Mouse (Mus musculus) MEL (cell line): ENCODE results near the gene Arhgap45. TPM values are rescaled to one million over a fixed set of nuclear protein-coding genes. Genes with fewer than 3 reads are reported as not detected.
A peak's percentile ranks its signal among the peaks of the same experiment; 100 is the strongest.

Experiments used
- DNase-seq: peaks from one replicate; pipeline ENCODE4 v3.0.0; 2011; ENCODE audit warnings: low read depth, low spot score
- H3K27ac ChIP-seq: 2 replicates; pipeline ENCODE4 v1.5.1; 2012; ENCODE audit warnings: low read depth, mild to moderate bottlenecking, control low read depth, low read length, moderate library complexity; ENCODE audit not compliant: control insufficient read depth
- H3K27me3 ChIP-seq, 2 experiments: fragments of 150-350 bp in 1 of 2; sonication (generic) in 1 of 2; 2 replicates each; pipeline ENCODE4 v1.6.1; 2012; ENCODE audit warnings: low read length in 2 of 2, mild to moderate bottlenecking in 2 of 2, improper control_type of control experiment in 1 of 2, moderate library complexity in 1 of 2; ENCODE audit not compliant: insufficient read depth in 2 of 2, control insufficient read depth in 1 of 2
- H3K36me3 ChIP-seq, 2 experiments: 2 replicates each; pipeline ENCODE4 v1.6.1; 2012 to 2014; ENCODE audit warnings: low read length in 2 of 2, improper control_type of control experiment in 1 of 2, inconsistent platforms in 1 of 2, mild to moderate bottlenecking in 1 of 2; ENCODE audit not compliant: insufficient read depth in 2 of 2, control insufficient read depth in 1 of 2
- H3K4me1 ChIP-seq, 2 experiments: fragments of 150-350 bp in 1 of 2; sonication (generic) in 1 of 2; 2 replicates each; pipeline ENCODE4 v1.6.1; 2012; ENCODE audit warnings: low read length in 2 of 2, improper control_type of control experiment in 1 of 2, mild to moderate bottlenecking in 1 of 2; ENCODE audit not compliant: insufficient read depth in 2 of 2, control insufficient read depth in 1 of 2
- H3K4me3 ChIP-seq, 2 experiments: fragments of 150-350 bp in 1 of 2; sonication (generic) in 1 of 2; 2 replicates each; pipeline ENCODE4 v1.5.1; 2012; ENCODE audit warnings: low read depth in 2 of 2, low read length in 2 of 2, mild to moderate bottlenecking in 2 of 2, moderate library complexity in 2 of 2, control low read depth in 1 of 2, improper control_type of control experiment in 1 of 2; ENCODE audit not compliant: control insufficient read depth in 1 of 2, insufficient read depth in 1 of 2
- H3K79me2 ChIP-seq: 2 replicates; pipeline ENCODE4 v1.6.1; 2012; ENCODE audit warnings: mild to moderate bottlenecking, low read length, moderate library complexity; ENCODE audit not compliant: control insufficient read depth, poor library complexity, insufficient read depth
- H3K9ac ChIP-seq: 2 replicates; pipeline ENCODE4 v1.6.1; 2012; ENCODE audit warnings: low read depth, mild to moderate bottlenecking, control low read depth, low read length, moderate library complexity; ENCODE audit not compliant: control insufficient read depth, poor library complexity, severe bottlenecking
- H3K9me3 ChIP-seq: fragments of 150-350 bp; sonication (generic); replicated peaks from 2 replicates; pipeline ENCODE4 v1.6.1; 2012; ENCODE audit warnings: mild to moderate bottlenecking, low read length, improper control_type of control experiment, moderate library complexity; ENCODE audit not compliant: insufficient read depth
- BHLHE40 ChIP-seq: IDR thresholded peaks from 2 replicates; pipeline ENCODE4 v1.6.1; 2012; ENCODE audit warnings: low read depth, mild to moderate bottlenecking, inconsistent platforms, low read length, improper control_type of control experiment, borderline replicate concordance
- CHD1 ChIP-seq: IDR thresholded peaks from 2 replicates; pipeline ENCODE4 v1.6.1; 2012; ENCODE audit warnings: low read depth, mild to moderate bottlenecking, inconsistent platforms, low read length, improper control_type of control experiment
- CHD2 ChIP-seq: IDR thresholded peaks from 2 replicates; pipeline ENCODE4 v1.6.1; 2011; ENCODE audit warnings: low read length, improper control_type of control experiment
- CTCF ChIP-seq, 3 experiments: IDR thresholded peaks in 2 of 3; conservative IDR thresholded peaks in 1 of 3; 2 replicates each; pipeline ENCODE4 v1.5.1; 2011 to 2012; ENCODE audit warnings: low read length in 3 of 3, low read depth in 2 of 3, mild to moderate bottlenecking in 2 of 3, improper control_type of control experiment in 1 of 3, inconsistent platforms in 1 of 3, mixed read lengths in 1 of 3, moderate library complexity in 1 of 3; ENCODE audit not compliant: control insufficient read depth in 1 of 3, insufficient read depth in 1 of 3, poor library complexity in 1 of 3, severe bottlenecking in 1 of 3
- E2F4 ChIP-seq: IDR thresholded peaks from 2 replicates; pipeline ENCODE4 v1.6.1; 2011; ENCODE audit warnings: low read depth, low read length, improper control_type of control experiment, borderline replicate concordance
- ELF1 ChIP-seq: IDR thresholded peaks from 2 replicates; pipeline ENCODE4 v1.6.1; 2014; ENCODE audit warnings: low read depth, mild to moderate bottlenecking, inconsistent platforms, low read length, improper control_type of control experiment, moderate library complexity
- EP300 ChIP-seq, 2 experiments: IDR thresholded peaks; 2 replicates each; pipeline ENCODE4 v1.6.1; 2011; ENCODE audit warnings: improper control_type of control experiment in 2 of 2, low read length in 2 of 2, low read depth in 1 of 2, mild to moderate bottlenecking in 1 of 2
- ETS1 ChIP-seq: IDR thresholded peaks from 2 replicates; pipeline ENCODE4 v1.6.1; 2012; ENCODE audit warnings: low read depth, mild to moderate bottlenecking, inconsistent platforms, low read length, improper control_type of control experiment, moderate library complexity
- GABPA ChIP-seq: IDR thresholded peaks from 2 replicates; pipeline ENCODE4 v1.6.1; 2012; ENCODE audit warnings: low read depth, mild to moderate bottlenecking, inconsistent platforms, low read length, improper control_type of control experiment, moderate library complexity
- GATA1 ChIP-seq: IDR thresholded peaks from 2 replicates; pipeline ENCODE4 v1.6.1; 2011; ENCODE audit warnings: low read depth, low read length, improper control_type of control experiment
- HCFC1 ChIP-seq: IDR thresholded peaks from 2 replicates; pipeline ENCODE4 v1.6.1; 2012; ENCODE audit warnings: low read depth, mild to moderate bottlenecking, inconsistent platforms, low read length, improper control_type of control experiment, moderate library complexity
- JUND ChIP-seq: IDR thresholded peaks from 2 replicates; pipeline ENCODE4 v1.6.1; 2011; ENCODE audit warnings: low read depth, mild to moderate bottlenecking, improper control_type of control experiment, low read length
- KAT2A ChIP-seq: conservative IDR thresholded peaks from 2 replicates; pipeline ENCODE4 v1.6.1; 2012; ENCODE audit warnings: low read depth, low read length, improper control_type of control experiment, inconsistent platforms
- MAFK ChIP-seq: IDR thresholded peaks from 2 replicates; pipeline ENCODE4 v1.6.1; 2011; ENCODE audit warnings: low read depth, mild to moderate bottlenecking, low read length, improper control_type of control experiment, borderline replicate concordance
- MAX ChIP-seq: IDR thresholded peaks from 2 replicates; pipeline ENCODE4 v1.6.1; 2011; ENCODE audit warnings: low read length, improper control_type of control experiment
- MAZ ChIP-seq: IDR thresholded peaks from 2 replicates; pipeline ENCODE4 v1.6.1; 2012; ENCODE audit warnings: low read depth, mild to moderate bottlenecking, inconsistent platforms, low read length, improper control_type of control experiment
- MEF2A ChIP-seq: IDR thresholded peaks from 2 replicates; pipeline ENCODE4 v1.6.1; 2014; ENCODE audit warnings: low read depth, mild to moderate bottlenecking, inconsistent platforms, low read length, improper control_type of control experiment; ENCODE audit not compliant: poor library complexity, insufficient replicate concordance, severe bottlenecking; ENCODE audit errors: extremely low read depth
- MXI1 ChIP-seq: IDR thresholded peaks from 2 replicates; pipeline ENCODE4 v1.6.1; 2011; ENCODE audit warnings: mild to moderate bottlenecking, low read depth, low read length, improper control_type of control experiment
- MYB ChIP-seq: IDR thresholded peaks from 2 replicates; pipeline ENCODE4 v1.6.1; 2011; ENCODE audit warnings: mild to moderate bottlenecking, low read depth, low read length, improper control_type of control experiment
- MYC ChIP-seq: IDR thresholded peaks from 2 replicates; pipeline ENCODE4 v1.6.1; 2011; ENCODE audit warnings: low read depth, mild to moderate bottlenecking, low read length, improper control_type of control experiment, moderate library complexity
- NELFE ChIP-seq: IDR thresholded peaks from 2 replicates; pipeline ENCODE4 v1.6.1; 2011; ENCODE audit warnings: low read depth, low read length, improper control_type of control experiment
- NRF1 ChIP-seq: IDR thresholded peaks from 2 replicates; pipeline ENCODE4 v1.6.1; 2014; ENCODE audit warnings: low read depth, mild to moderate bottlenecking, inconsistent platforms, low read length, improper control_type of control experiment, moderate library complexity; ENCODE audit not compliant: poor library complexity, insufficient read depth, severe bottlenecking
- POLR2A ChIP-seq, 2 experiments: IDR thresholded peaks; 2 replicates each; pipeline ENCODE4 v1.6.1; 2011 to 2012; ENCODE audit warnings: low read length in 2 of 2, mild to moderate bottlenecking in 2 of 2, control low read depth in 1 of 2, improper control_type of control experiment in 1 of 2, low read depth in 1 of 2, moderate library complexity in 1 of 2; ENCODE audit not compliant: control insufficient read depth in 1 of 2, insufficient read depth in 1 of 2, poor library complexity in 1 of 2
- POLR2AphosphoS2 ChIP-seq: IDR thresholded peaks from 2 replicates; pipeline ENCODE4 v1.6.1; 2011; ENCODE audit warnings: low read length, improper control_type of control experiment
- POLR2AphosphoS5 ChIP-seq: IDR thresholded peaks from 2 replicates; pipeline ENCODE4 v1.6.1; 2012; ENCODE audit warnings: low read depth, borderline replicate concordance, mild to moderate bottlenecking, inconsistent platforms, low read length, moderate library complexity, mixed read lengths
- RAD21 ChIP-seq: IDR thresholded peaks from 2 replicates; pipeline ENCODE4 v1.6.1; 2011; ENCODE audit warnings: mild to moderate bottlenecking, low read depth, low read length, improper control_type of control experiment
- RCOR1 ChIP-seq: IDR thresholded peaks from 2 replicates; pipeline ENCODE4 v1.6.1; 2012; ENCODE audit warnings: low read depth, mild to moderate bottlenecking, inconsistent platforms, low read length, improper control_type of control experiment
- SIN3A ChIP-seq: IDR thresholded peaks from 2 replicates; pipeline ENCODE4 v1.6.1; 2012; ENCODE audit warnings: low read length, improper control_type of control experiment, inconsistent platforms
- SMC3 ChIP-seq: IDR thresholded peaks from 2 replicates; pipeline ENCODE4 v1.6.1; 2011; ENCODE audit warnings: low read depth, low read length, improper control_type of control experiment
- TAL1 ChIP-seq: IDR thresholded peaks from 2 replicates; pipeline ENCODE4 v1.6.1; 2012; ENCODE audit warnings: mild to moderate bottlenecking, inconsistent platforms, low read length, moderate library complexity, mixed read lengths
- TBP ChIP-seq: IDR thresholded peaks from 2 replicates; pipeline ENCODE4 v1.8.0; 2011; ENCODE audit warnings: low read depth, low read length, improper control_type of control experiment
- UBTF ChIP-seq: IDR thresholded peaks from 2 replicates; pipeline ENCODE4 v1.6.1; 2012; ENCODE audit warnings: low read depth, mild to moderate bottlenecking, inconsistent platforms, low read length, improper control_type of control experiment, moderate library complexity, borderline replicate concordance; ENCODE audit not compliant: insufficient read depth
- USF1 ChIP-seq: IDR thresholded peaks from 2 replicates; pipeline ENCODE4 v1.6.1; 2014; ENCODE audit warnings: low read depth, mild to moderate bottlenecking, inconsistent platforms, low read length, improper control_type of control experiment, moderate library complexity
- USF2 ChIP-seq, 2 experiments: IDR thresholded peaks; 2 replicates each; pipeline ENCODE4 v1.6.1; 2011 to 2012; ENCODE audit warnings: improper control_type of control experiment in 2 of 2, low read length in 2 of 2, borderline replicate concordance in 1 of 2, inconsistent platforms in 1 of 2, low read depth in 1 of 2, mild to moderate bottlenecking in 1 of 2; ENCODE audit not compliant: insufficient read depth in 1 of 2
- ZC3H11A ChIP-seq: IDR thresholded peaks from 2 replicates; pipeline ENCODE4 v1.6.1; 2012; ENCODE audit warnings: low read depth, mild to moderate bottlenecking, inconsistent platforms, low read length, improper control_type of control experiment
- ZMIZ1 ChIP-seq: IDR thresholded peaks from 2 replicates; pipeline ENCODE4 v1.6.1; 2012; ENCODE audit warnings: low read depth, mild to moderate bottlenecking, inconsistent platforms, low read length, improper control_type of control experiment, moderate library complexity
- ZNF384 ChIP-seq: IDR thresholded peaks from 2 replicates; pipeline ENCODE4 v1.6.1; 2012; ENCODE audit warnings: low read depth, mild to moderate bottlenecking, inconsistent platforms, low read length, improper control_type of control experiment
- polyA plus RNA-seq, 2 experiments: library from polyadenylated mRNA; stranded (reverse) in 1 of 2; unstranded in 1 of 2; fragments of >175 nt in 1 of 2; fragments of >200 nt in 1 of 2; gene quantifications; 2 replicates each; pipeline versions ENCODE4 v1.2.1 to v1.2.4; 2012; ENCODE audit warnings: low replicate concordance in 2 of 2, low read depth in 1 of 2; ENCODE audit not compliant: insufficient read length in 2 of 2, insufficient read depth in 1 of 2, missing spikeins in 1 of 2
- total RNA-seq: library from RNA; depleted of rRNA; stranded (reverse); fragments of 300-350 nt; gene quantifications from 2 replicates; pipeline ENCODE4 v1.2.3, GENCODE M21; 2012

Gene Arhgap45
- total and polyA plus RNA-seq, 3 experiments, result 26.2 to 53.6 TPM; not detected in 1

DNA sequence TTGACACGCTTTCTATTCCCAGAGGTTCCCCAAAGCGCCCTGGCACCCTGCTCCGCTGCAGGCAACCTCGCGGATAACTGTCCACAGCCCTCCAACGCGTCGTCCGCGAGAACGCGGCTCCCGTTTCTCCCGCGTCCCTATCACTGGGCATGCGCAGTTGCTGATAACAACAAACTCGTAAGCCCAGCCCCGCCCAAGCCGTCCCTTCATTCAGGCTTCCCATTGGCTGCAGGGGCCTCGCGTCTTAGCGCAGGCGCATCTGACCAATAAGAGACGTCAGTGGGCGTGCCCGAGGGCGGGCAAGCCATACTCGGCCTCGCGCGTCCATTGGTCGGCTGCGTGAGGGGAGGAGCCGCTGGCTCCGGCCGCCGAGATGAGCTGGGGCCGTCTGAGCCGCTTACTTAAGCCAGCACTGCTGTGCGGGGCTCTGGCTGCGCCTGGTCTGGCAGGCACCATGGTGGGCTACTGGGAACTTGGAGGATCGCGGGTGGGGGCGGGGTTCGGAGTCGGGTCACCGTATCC lies 36.9 kb downstream of the Arhgap45 start:
- peak; percentile 99 for DNase-seq
- peaks cover 0 to 36% of the 10 kb centered on the region in 2 experiments; a peak in 2 of 4 replicates for H3K36me3 ChIP-seq
- peak overlapping the region; percentile 80 for H3K27ac ChIP-seq
- no peaks in the 10 kb centered on the region for H3K9me3 ChIP-seq
- H3K79me2 ChIP-seq, result peaks cover 20% of the 10 kb centered on the region
- H3K9ac ChIP-seq, result peak overlapping the region; percentile 89
- H3K4me1 ChIP-seq, result peaks cover 18 to 34% of the 10 kb centered on the region in 2 experiments
- no peaks in the 10 kb centered on the region for H3K27me3 ChIP-seq
- H3K4me3 ChIP-seq, result peak overlapping the region; percentile 77
- no peak for TF ChIP-seq RAD21
- peak; percentile 91 for TF ChIP-seq NRF1
- TF ChIP-seq UBTF, result no peak
- 0 out of 2 replicates have a peak, but pooled peaks have one; percentile 13 for TF ChIP-seq MEF2A
- no peak for TF ChIP-seq CHD1
- no peak for TF ChIP-seq EP300 (IDR thresholded peaks at IDR 0.05; ENCODE audit: low read depth in 1 of 2, low read length in 2 of 2)
- 0 out of 2 replicates have a peak, but pooled peaks have one; percentile 40 for TF ChIP-seq E2F4
- peak; percentile 97 for TF ChIP-seq POLR2A (IDR thresholded peaks at IDR 0.05; ENCODE audit: control insufficient read depth in 1 of 2, insufficient read depth in 1 of 2, low read depth in 1 of 2, low read length in 2 of 2, poor library complexity in 1 of 2)
- peak; percentile 97 for TF ChIP-seq MAX
- TF ChIP-seq HCFC1, result peak; percentile 75
- TF ChIP-seq ZNF384, result no peak
- TF ChIP-seq CTCF (IDR thresholded peaks at IDR 0.05 in 2 of 3, conservative IDR thresholded peaks at IDR 0.05 in 1 of 3; ENCODE audit: control insufficient read depth in 1 of 3, insufficient read depth in 1 of 3, low read depth in 2 of 3, low read length in 3 of 3, poor library complexity in 1 of 3, severe bottlenecking in 1 of 3), result no peak
- TF ChIP-seq JUND, result no peak
- TF ChIP-seq POLR2AphosphoS2, result peak; percentile 97
- TF ChIP-seq TAL1, result no peak
- TF ChIP-seq GABPA, result no peak
- TF ChIP-seq MAFK, result no peak
- TF ChIP-seq KAT2A, result no peak; the same call in 1 of the 2 replicates
- TF ChIP-seq ZMIZ1, result peak; percentile 97
- TF ChIP-seq NELFE, result peak; percentile 97
- no peak for TF ChIP-seq ZC3H11A
- TF ChIP-seq USF2 (IDR thresholded peaks at IDR 0.05; ENCODE audit: borderline replicate concordance in 1 of 2, insufficient read depth in 1 of 2, low read depth in 1 of 2, low read length in 2 of 2), result no peak
- no peak for TF ChIP-seq ELF1
- no peak for TF ChIP-seq MYB
- no peak for TF ChIP-seq SMC3
- TF ChIP-seq USF1, result no peak
- no peak for TF ChIP-seq RCOR1
- TF ChIP-seq CHD2, result peak; percentile 8; the same call in 1 of the 2 replicates
- TF ChIP-seq GATA1, result peak; percentile 78
- TF ChIP-seq POLR2AphosphoS5, result no peak; the same call in 1 of the 2 replicates
- no peak for TF ChIP-seq MAZ
- TF ChIP-seq ETS1, result peak; percentile 45; the same call in 1 of the 2 replicates
- TF ChIP-seq MYC, result peak; percentile 13; the same call in 1 of the 2 replicates
- TF ChIP-seq TBP, result peak; percentile 85
- TF ChIP-seq SIN3A, result peak; percentile 66
- TF ChIP-seq BHLHE40, result no peak
- peak; percentile 69 for TF ChIP-seq MXI1
